Mouse (Mus musculus): ENCODE data around the gene Akain1. TPM values are rescaled to one million over a fixed set of nuclear protein-coding genes. Genes with fewer than 3 reads are reported as not detected.

Akain1 gene
- total and polyA plus RNA-seq, 3 experiments: not detected

- H3K4me3 ChIP-seq (replicated peaks in 1 of 3; ENCODE audit: low read depth in 2 of 3, low read length in 2 of 3, poor library complexity in 1 of 3): no peak overlapping the region
- no peak for TF ChIP-seq IRF4 (IDR thresholded peaks at IDR 0.05; ENCODE audit: low read depth, low read length)
- in situ Hi-C loops (cut with MboI; ENCODE audit: low pct_ligation_motif_present, low pct_unique_long_range_greater_than_20kb, low sequenced_read_pairs): no loop called here
- no peak overlapping the region for H3K27ac ChIP-seq (ENCODE audit: insufficient read depth, low read depth)
- no peaks in the 10 kb centered on the region for H3K27me3 ChIP-seq (replicated peaks)
- no peak overlapping the region for H3K9ac ChIP-seq (ENCODE audit: insufficient read depth, low read depth)
- peaks cover 13% of the 10 kb centered on the region for H3K9me3 ChIP-seq (replicated peaks; ENCODE audit: low read length)
- no peak for DNase-seq (ENCODE audit: extremely low read depth)
- no peaks in the 10 kb centered on the region for H3K36me3 ChIP-seq (replicated peaks in 1 of 2; ENCODE audit: control insufficient read depth in 1 of 2, insufficient read depth in 1 of 2, low read length in 1 of 2)
- no peak overlapping the region for H3K4me2 ChIP-seq (ENCODE audit: insufficient read depth, low read depth, poor library complexity, severe bottlenecking)
- dilution Hi-C loops (cut with MboI; ENCODE audit: extremely low pct_ligation_motif_present, extremely low pct_unique_long_range_greater_than_20kb, low sequenced_read_pairs): no loop called here
- no peaks in the 10 kb centered on the region for H3K4me1 ChIP-seq (ENCODE audit: control insufficient read depth in 1 of 2, insufficient read depth in 2 of 2)
- no peaks in the 10 kb centered on the region for H3K79me2 ChIP-seq (replicated peaks; ENCODE audit: control insufficient read depth, extremely low read depth, insufficient read depth, poor library complexity, severe bottlenecking)
These were observed 77.3 kb downstream of the Akain1 start for GRCm38 (mm10) chr17:69516344-69516907.

GRCm38 (mm10) chr17:69531472-69531871, 92.3 kb downstream of the Akain1 start:
- TF ChIP-seq MAX (IDR thresholded peaks at IDR 0.05; ENCODE audit: low read length) (no peak), BHLHE40 (IDR thresholded peaks at IDR 0.05; ENCODE audit: low read depth, low read length) (no peak), ZC3H11A (IDR thresholded peaks at IDR 0.05; ENCODE audit: low read depth, low read length) (no peak), USF1 (IDR thresholded peaks at IDR 0.05; ENCODE audit: low read depth, low read length) (no peak), E2F4 (IDR thresholded peaks at IDR 0.05; ENCODE audit: insufficient replicate concordance, low read depth, low read length) (no peak), CHD2 (IDR thresholded peaks at IDR 0.05; ENCODE audit: low read length) (no peak), POLR2AphosphoS2 (IDR thresholded peaks at IDR 0.05; ENCODE audit: low read depth, low read length) (no peak), SMC3 (IDR thresholded peaks at IDR 0.05; ENCODE audit: low read depth, low read length) (no peak), GABPA (IDR thresholded peaks at IDR 0.05; ENCODE audit: insufficient replicate concordance, low read depth, low read length) (no peak), MXI1 (IDR thresholded peaks at IDR 0.05; ENCODE audit: low read depth, low read length) (no peak), MYC (IDR thresholded peaks at IDR 0.05; ENCODE audit: low read depth, low read length) (no peak)
- dilution Hi-C loops (cut with MboI; ENCODE audit: extremely low pct_ligation_motif_present, extremely low pct_unique_long_range_greater_than_20kb, low sequenced_read_pairs): no loop called here
- no peak overlapping the region for H3K9ac ChIP-seq (ENCODE audit: insufficient read depth, low read depth)
- no peaks in the 10 kb centered on the region for H3K4me1 ChIP-seq (ENCODE audit: control insufficient read depth in 1 of 2, insufficient read depth in 2 of 2)
- no peak for DNase-seq (ENCODE audit: extremely low read depth)
- no peaks in the 10 kb centered on the region for H3K27me3 ChIP-seq (replicated peaks)
- peaks cover 10% of the 10 kb centered on the region for H3K9me3 ChIP-seq (replicated peaks; ENCODE audit: low read length)
- in situ Hi-C loops (cut with MboI; ENCODE audit: low pct_ligation_motif_present, low pct_unique_long_range_greater_than_20kb, low sequenced_read_pairs): no loop called here
- H3K36me3 ChIP-seq (replicated peaks in 1 of 2; ENCODE audit: control insufficient read depth in 1 of 2, insufficient read depth in 1 of 2, low read length in 1 of 2): no peaks in the 10 kb centered on the region
- H3K27ac ChIP-seq (ENCODE audit: insufficient read depth, low read depth): no peak overlapping the region
- H3K4me2 ChIP-seq (ENCODE audit: insufficient read depth, low read depth, poor library complexity, severe bottlenecking): no peak overlapping the region
- H3K79me2 ChIP-seq (replicated peaks; ENCODE audit: control insufficient read depth, extremely low read depth, insufficient read depth, poor library complexity, severe bottlenecking): no peaks in the 10 kb centered on the region
- no peak overlapping the region for H3K4me3 ChIP-seq (replicated peaks in 1 of 3; ENCODE audit: low read depth in 2 of 3, low read length in 2 of 3, poor library complexity in 1 of 3)

Other genes with a start within 250 kb of the Akain1 start
- gene Zbtb14, start 56.3 kb upstream of the Akain1 start, total RNA-seq (2012; rRNA removed): 6.0 and 6.9 TPM in 2 replicates
- gene Zbtb14, start 56.3 kb upstream of the Akain1 start, total RNA-seq (2014; rRNA removed): 9.4 and 10.1 TPM in 2 replicates
- 7.1 and 8.8 TPM in 2 replicates for gene Zbtb14, start 56.3 kb upstream of the Akain1 start, polyA plus RNA-seq (2012; ENCODE audit: insufficient read length, low read depth)